Mouse (Mus musculus) neural tube, embryonic 10.5 days (tissue): ENCODE measurements around the gene Fbxo30.
"Not testable (repeated sequence)": the region's sequence is repeated elsewhere in the genome, so short reads cannot be mapped to it uniquely, and the experiment has no call there.

Experiments
- DNase-seq: peaks from one replicate; pipeline ENCODE4 v3.0.0-alpha.2; 2017; ENCODE audit warnings: low spot score; ENCODE audit errors: extremely low spot score

The Fbxo30 gene

DNA sequence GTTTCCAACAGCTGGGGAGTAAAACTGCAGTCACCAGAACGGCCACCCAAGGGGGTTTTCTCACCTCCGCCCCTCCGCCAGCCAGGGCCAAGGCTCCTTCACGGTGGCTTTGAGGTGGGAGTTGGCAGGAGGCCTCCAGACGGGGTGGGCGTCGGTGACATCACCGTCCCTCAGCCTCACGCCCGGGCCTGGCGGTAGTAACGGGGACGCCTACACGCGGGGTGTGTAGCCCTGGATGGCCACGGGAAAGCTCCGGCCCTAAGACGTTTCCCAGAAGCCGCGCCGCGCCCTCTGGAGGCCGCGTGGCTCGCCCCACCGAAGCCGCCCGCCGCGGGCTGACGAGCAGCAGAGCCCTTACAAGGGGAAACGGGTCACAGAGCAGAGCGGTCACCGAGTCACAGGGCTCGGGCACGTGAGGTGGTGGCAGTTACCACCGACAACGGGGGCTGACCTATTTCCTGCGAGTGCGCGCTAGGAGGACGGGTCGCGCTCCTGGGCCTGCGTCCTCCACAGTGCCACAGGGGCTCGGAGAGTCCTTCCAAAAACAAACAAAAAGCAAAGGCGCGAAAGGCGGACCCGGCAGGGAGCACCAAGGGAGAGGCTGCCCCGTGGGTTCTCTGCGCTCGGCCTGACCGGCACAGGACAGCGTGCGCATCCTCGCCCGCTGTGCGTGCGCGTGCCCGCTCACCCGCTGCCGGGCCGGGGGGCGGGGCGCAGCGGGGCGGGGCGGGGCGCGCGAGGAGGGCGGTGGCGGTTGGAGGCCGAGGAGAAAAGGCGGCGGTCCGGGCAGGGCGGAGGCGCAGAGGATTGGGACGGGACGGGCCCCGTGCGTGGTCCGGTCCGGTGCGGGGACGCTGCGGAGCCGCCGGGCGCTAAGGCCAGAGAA lies at the start of gene Fbxo30:
TSS of gene Fbxo30 (plus strand) at position 753 of the 886 bp plus-strand sequence.
- peak; percentile 93 for DNase-seq

DNA sequence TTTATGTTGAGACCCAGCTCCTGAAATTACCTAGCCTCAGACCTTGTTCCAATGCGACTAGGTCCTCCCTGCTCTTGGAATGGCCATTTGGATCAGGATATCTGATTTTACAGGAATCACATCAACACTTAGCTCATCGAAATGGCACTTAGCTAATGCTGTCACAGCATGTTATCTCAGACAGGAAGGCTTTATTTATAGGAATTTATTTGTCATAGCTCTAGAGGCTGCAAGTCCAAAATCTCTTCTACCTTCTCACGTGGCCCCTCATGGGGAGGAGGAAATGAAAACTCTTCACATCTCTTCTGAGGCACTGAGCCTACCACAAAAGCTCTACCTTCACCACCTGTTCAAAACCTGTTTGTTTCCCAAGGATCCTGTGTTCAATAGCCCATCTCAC lies 47.9 kb upstream of the Fbxo30 start:
- DNase-seq, result no peak

DNA sequence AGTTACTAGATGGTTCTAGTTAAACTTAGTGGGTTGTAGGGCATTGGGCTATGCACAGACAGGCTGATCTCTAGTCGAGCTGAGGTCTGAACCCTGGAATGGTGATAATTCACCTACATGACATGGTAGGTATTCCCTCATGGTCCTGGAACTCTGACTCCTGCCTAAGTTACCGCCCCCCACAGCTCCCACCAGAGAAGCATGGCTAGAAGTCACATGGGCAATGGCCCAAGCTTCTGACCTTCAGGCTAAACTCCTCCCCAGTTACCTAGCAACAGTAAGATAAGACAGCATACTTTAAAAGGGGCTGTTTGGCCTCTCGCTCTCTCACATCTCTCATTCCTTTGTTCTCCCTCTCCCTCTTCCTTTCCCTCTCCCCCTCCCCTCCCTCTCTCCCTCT lies 38.1 kb upstream of the Fbxo30 start:
- DNase-seq, result not testable (repeated sequence)

- no peak for DNase-seq
Measured at GRCm38 (mm10) chr10:11248210-11248609, 32.9 kb upstream of the Fbxo30 start.

GRCm38 (mm10) chr10:11250247-11250997 lies 30.7 kb upstream of the Fbxo30 start:
- DNase-seq, result no peak

DNA sequence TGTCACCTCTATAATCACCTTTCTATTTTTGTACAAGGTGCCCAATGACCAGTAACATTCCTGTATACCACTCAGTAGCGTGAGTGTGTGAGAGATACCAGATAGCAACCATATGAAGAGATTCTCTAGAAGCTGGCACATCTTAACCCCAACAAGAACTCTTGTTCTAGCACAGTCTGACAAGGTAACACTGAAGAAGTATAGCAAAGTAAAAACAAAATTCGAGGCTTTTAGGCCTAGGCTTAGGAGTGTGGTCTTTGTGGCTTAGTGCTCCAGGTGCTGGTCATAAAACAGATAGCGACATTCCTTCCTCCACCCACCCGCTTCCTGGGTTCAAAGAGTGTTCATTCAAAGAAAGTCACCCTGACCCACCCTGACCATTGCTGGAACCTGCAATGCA lies 27.5 kb upstream of the Fbxo30 start:
- DNase-seq, result not testable (repeated sequence)

- DNase-seq, result no peak
Measured at GRCm38 (mm10) chr10:11260119-11260518, 21.0 kb upstream of the Fbxo30 start.

- DNase-seq, result not testable (repeated sequence)
Measured at GRCm38 (mm10) chr10:11262292-11262691, 18.8 kb upstream of the Fbxo30 start.

DNA sequence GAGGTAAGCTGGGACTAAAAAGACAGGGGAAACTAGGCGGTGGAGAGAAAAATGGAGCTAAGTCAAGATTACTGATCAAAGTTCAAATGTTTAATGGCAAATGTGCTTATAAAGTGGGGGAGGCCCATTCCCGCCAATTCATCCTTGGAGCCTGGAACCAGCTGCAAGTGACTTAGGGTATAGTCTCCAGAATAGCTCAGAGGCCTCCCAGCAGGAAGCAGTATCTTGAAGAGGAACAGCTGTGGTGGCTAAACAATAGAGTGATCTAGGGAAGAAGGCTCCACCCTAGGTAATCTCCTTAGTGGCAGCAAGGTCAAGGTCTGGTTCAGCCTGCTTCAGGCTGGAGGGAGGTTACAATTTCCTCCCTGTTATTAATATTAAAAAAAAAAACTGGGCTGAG lies 17.3 kb upstream of the Fbxo30 start:
- DNase-seq, result not testable (repeated sequence)

DNA sequence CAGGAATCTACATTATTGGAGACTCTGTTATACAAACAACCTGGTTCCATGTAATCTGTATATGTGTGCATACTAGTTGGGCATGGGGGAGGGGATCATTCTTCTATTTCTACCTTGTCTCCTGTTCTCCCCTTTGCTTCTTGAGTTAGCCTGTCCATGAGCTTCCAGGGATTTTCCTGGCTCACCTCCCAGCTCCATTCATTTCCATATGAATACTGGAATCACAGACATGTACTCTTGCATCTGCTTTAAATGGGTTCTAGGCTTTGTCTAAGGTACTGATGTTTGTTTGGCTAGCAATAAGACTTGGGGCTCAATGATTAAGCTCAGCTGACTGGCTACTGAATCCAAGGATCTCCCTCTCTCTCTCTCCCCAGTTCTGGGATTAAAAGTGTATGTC lies 12.0 kb upstream of the Fbxo30 start:
- no peak for DNase-seq

- DNase-seq, result no peak
Measured at GRCm38 (mm10) chr10:11274431-11274830, 6.7 kb upstream of the Fbxo30 start.

DNA sequence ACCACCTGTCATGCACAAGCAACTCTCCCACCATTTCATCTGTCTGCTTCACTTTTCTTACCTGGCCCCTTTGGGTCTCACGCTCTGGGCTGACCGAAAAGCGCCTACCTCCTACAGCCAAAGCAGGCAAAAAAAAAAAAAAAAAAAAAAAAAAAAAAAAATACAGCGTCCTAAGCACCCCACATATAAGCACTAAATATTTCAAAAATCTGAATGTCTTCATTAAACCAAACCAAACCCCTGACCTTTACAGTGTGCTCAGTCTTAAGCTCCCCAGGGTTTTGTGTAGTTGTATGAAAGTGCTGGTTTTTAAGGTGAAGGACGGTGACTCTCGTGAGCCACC lies 924 bp upstream of the Fbxo30 start:
- no peak for DNase-seq

DNA sequence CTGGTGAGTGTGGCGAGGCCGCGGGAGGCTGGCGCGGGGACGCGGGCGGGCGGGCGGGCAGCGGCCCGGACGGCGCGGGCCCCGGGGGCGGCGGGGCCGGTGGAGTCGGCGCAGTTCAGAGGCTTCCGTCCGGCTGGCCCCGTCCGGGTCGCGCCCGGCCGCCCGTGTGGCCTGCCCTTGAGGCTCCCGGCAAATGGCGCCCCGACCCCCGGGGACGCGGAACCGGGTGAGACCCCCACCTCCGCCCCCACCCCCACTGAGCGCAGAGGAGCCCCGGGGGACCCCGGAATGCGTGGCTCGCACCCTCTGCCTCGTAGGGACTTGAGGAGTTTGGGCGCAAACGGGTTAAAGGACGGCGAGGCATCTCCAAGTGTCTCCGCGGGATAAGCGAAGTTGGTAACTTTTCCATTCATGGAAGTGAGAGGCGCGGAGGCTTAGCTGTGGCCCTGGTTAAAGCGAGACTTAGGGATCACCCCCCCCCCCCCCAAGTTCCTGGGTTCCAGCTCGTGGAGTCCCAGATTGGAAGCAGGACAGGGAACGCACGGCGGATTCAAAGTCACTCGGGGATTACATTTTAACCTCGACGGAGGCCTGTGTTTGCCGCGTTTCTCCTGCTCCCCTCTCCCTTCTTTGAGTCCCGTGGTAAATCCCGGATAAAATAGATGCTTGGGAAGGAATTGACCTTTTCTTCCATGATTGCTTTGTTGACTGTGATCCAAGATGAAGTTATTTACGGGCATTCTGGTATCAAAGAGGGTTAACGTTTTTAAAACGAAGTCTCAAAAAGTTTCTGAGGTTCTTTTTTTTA lies 572 bp downstream of the Fbxo30 start:
- DNase-seq, result peak; percentile 77

- DNase-seq, result no peak
Measured at GRCm38 (mm10) chr10:11282306-11282631, 1.1 kb downstream of the Fbxo30 start.

DNA sequence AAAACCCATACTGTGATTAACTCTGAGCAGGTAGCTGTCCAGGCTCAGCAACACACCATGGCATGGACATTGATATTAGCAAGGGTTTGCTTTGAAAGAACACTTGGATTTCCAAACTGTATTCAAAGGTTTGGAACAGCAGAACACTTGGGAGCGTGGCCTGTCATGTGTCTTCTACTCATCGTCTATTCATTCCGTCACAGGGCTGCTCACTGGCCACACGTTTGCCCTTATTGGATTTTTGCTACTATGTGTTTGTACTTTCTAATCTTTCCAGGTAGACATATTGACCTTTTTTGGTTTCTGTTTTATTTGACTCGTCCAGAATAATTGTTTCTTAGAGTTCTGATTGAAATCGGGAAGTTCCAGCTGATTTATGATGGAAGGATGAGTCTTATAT lies 17.3 kb downstream of the Fbxo30 start:
- DNase-seq, result no peak

- no peak for DNase-seq
Measured at GRCm38 (mm10) chr10:11305365-11306053, 24.4 kb downstream of the Fbxo30 start.

DNA sequence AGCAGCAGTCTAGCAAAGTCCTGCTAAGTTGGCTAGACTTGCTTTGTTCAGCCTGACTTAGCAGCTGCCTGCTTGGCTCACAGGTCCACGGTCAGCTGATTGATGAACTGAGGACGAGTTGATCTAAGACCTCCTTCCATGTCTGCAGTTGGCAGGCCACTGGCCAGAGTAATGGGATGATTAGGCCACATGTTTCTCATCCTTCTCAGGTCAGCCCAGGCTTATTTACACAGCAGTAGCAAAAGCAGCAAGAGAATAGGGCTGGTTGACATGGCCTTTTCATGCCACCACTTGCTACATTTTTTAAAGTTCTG lies 24.9 kb downstream of the Fbxo30 start:
- peak; percentile 27 for DNase-seq

- DNase-seq, result no peak
Measured at GRCm38 (mm10) chr10:11309866-11310265, 28.7 kb downstream of the Fbxo30 start.

GRCm38 (mm10) chr10:11310481-11310880 lies 29.4 kb downstream of the Fbxo30 start:
- no peak for DNase-seq

DNA sequence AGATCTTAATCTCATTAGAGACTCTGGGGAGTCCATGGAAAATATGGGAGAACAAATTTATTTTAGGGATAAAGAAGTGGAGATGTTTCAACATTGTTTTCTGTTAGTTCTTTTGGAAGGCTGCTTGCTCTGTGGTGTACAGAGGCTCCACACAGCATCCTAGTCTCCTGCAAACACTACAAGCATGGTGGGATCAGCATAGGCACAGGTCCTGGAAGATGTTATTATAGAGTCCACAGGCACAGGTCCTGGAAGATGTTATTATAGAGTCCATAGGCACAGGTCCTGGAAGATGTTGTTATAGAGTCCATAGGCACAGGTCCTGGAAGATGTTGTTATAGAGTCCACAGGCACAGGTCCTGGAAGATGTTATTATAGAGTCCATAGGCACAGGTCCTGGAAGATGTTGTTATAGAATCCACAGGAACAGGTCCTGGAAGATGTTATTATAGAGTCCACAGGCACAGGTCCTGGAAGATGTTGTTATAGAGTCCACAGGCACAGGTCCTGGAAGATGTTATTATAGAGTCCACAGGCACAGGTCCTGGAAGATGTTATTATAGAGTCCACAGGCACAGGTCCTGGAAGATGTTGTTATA lies 36.8 kb downstream of the Fbxo30 start:
- not testable (repeated sequence) for DNase-seq

- DNase-seq, result no peak
Measured at GRCm38 (mm10) chr10:11319446-11319970, 38.4 kb downstream of the Fbxo30 start.
